Mouse (Mus musculus) heart, postnatal 14 days (tissue): ENCODE measurements around the gene Armh2. TPM values are rescaled to one million over a fixed set of nuclear protein-coding genes. Genes with fewer than 3 reads are reported as not detected.

Experiments used
- DNase-seq, 2 experiments: peaks; one replicate each; pipeline ENCODE4 v3.0.0; 2021 to 2022
- intact Hi-C: fragments of 180-260 bp; cut with DNase I; formaldehyde crosslinking; loops from one replicate; pipeline ENCODE4 v1.15.1; 2025
- long read RNA-seq, 2 experiments: library from polyadenylated mRNA; stranded (forward); transcript quantifications; one replicate each; pipeline ENCODE4 v2.0.0; 2021
- total RNA-seq, 2 experiments: library from RNA; stranded (reverse); gene quantifications; 2 replicates each; pipeline ENCODE4 v1.2.3; 2021

Armh2 gene
- not detected for total RNA-seq
- long read RNA-seq, experiment 1, result 0 reads
- long read RNA-seq, experiment 2, result 0 reads

DNA sequence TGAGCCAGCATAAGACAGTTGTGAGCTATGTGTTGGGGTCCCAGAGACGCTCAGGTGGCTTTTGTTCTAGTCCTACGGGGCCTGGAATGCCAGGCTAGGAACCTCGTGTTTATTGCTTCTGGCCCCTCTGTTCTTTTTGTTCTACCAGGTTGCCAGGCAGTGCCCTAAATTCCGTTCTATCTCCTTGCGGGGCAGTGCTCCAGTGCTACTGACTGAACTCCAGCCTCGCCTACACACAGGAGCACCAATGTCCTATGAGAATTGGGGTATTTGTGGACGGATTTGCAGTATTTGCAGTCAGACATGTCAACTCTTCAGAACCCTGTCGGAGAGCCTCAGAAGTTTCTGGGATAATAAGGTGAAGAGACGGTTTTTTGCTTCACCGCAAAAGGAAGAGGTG is at the start of gene Armh2:
Gene Armh2 (plus strand): TSS at position 205 of the 400 bp plus-strand sequence.
- intact Hi-C loops, result no loop called here
- DNase-seq, result no peak

DNA sequence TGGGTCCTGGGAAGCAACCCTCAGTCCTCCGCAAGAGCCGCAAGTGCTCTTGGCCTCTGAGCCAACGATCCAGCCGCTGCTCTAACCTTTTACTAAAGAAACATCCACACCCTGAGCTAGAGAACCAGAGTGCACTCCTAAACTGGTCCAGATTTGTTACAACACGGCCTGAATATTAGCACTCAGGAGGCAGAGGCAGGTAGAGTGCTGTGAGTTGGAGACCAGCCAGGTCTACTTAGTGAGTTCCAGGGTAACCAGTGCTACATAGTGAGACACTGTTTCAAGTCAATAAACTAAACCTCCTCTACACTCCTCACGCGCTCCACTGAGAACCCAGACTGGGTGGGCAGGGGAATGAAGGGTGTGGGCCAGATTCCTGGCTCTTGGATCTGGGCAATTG is 47.7 kb upstream of the Armh2 start:
- DNase-seq, result no peak
- intact Hi-C loops, result no loop called here

DNA sequence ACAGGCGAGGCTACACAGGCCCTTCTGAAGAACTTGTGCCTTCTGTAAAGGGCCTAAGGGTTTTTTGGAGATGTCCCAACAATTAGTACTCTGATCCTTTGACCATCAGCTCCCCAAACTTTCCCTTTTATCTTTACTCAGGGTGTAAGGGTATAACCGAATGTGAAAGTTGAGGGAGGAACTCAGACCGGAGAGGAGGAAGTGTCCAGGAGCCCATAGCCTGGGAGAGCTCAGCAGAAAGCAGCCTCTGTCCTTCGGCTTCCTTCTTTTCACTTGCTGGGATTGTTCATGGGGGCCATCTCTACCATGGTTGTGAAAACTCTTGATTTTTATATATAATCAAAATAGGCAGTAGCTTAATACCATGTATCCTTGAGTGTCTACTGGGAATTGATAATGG is 42.3 kb upstream of the Armh2 start:
- intact Hi-C loops, result no loop called here
- no peak for DNase-seq

DNA sequence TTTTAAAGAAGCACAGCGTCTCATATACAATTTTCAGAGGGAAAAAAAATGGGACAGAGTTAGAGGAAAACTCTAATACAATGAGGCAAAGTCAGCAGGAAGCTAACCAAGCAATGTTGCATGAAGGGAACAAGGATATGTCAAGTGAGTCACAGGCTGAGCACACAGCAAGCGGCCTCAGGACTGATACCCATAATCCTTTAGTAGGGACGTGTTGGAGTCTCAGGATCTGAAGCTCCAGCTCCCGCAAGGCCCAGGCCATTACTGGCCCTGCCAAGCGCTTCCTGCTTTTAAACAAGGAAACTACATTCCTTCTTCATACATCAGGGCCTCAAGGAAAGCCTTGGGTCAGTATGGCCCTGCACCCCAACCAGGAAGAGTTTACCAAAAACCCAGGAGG is 38.9 kb upstream of the Armh2 start:
- no peak for DNase-seq
- intact Hi-C loops, result no loop called here

DNA sequence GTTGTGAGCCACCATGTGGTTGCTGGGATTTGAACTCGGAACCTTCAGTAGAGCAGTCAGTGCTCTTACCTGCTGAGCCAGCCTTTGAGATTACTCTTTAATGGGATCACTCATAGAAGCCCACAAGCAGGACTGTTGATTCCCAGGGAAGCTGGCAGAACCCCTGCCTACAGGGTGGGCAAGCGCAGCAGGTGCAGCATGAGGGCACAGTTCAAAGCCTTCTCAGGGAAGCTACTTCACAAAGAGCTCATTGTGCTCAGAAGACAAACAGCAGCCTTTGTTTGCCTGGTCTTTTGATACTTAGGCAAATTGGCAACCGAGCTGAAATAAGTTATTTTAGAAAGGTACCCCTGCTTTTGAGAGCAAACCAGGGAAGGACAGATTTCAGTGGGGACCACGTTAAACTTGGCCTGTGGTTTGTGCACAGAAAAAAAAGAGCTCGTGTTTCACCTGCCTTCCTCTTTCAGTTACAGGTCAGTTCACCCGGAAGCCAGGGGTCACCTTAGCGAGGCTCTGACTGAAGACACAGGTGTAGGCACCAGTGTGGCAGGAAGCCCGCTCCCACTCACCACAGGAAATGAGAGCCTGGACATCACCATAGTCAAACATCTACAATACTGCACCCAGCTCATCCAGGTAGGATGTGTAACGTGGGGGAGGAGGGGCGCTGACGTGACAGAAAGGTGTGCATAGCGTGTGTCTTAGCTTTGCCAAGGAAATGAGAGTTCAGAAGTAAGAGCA is 31.2 kb upstream of the Armh2 start:
- intact Hi-C loops, result loop anchor here (5.0 kb wide), 1 partner anchor 67 kb away; no protein-coding TSS in a partner anchor
- no peak for DNase-seq

DNA sequence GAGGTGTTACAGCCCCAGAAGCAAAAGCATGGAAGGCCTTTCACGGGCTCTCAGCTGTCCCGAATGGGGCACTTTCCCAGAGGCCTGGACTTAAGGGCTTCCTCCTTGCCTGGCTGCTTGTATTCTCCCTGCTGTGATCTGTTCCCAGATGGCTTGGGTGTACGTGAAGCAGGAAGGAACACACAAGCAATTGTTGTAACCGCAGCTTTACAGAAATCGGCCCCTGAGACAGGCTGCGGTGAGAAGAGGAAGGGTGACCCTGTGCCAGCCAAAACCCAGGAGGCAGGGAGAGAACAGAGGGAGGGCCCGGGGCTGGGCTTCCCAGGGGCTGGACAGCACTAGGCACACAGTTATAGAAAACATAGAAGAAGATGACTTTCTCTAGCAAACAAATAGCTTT is 30.1 kb upstream of the Armh2 start:
- DNase-seq, result no peak
- intact Hi-C loops, result loop anchor here (5.0 kb wide), 1 partner anchor 66 kb away; no protein-coding TSS in a partner anchor

DNA sequence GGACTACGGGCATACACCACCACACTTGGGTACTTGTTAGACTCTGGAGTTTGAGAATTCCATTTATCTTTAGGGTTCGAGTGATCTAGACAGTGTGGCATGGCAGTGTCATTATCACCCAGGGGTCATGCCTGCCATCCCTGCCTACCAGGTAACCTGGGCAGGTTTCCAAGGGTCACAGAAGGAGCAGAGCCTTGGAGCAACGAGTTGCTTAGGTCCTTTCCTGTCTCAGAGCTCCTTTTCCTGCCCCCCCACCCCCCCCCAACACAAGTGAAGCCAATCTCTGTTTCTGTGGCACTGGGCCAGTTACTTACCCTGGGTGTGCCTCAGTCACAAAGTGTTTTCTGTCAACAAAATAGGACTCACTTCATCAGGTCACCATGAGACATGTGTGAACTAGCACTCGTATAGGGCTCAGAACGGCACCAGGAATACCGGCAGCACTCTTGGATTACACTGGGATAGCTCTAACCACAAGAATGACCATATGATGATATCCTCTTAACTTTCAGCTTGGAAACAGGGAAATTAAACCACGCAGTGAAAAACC is 28.4 kb upstream of the Armh2 start:
- intact Hi-C loops, result loop anchor here (2.0 to 5.0 kb wide), 2 partner anchors 65 to 230 kb away; no protein-coding TSS in a partner anchor
- peak in 1 of 2 experiments; percentile 11 for DNase-seq

DNA sequence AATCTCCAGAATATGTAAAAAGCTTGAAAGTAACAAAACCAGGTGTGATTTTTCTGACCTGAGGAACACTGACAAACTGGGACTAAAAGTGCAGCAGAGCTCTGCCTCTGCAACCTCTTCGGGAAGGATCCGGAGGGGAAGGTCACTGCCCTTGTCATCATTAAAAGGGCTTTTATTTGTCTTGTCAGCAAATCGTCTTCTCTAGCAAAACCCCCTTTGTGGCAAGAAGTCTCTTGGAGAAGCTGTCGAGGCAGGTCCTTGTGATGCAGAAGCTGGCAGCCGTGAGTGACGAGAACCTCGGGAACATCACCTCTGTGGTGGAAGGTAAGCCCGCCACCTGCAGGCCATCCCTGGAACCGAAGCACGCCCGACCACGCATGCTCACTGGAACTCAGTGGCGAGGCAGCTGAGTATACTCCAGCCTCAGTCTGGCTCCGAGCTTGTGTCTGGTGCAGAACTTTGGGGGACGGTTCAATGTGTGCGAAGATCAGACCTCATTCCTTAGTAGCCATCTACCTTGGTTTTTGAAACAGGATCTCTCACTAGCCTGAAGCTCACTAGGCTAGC is 27.5 kb upstream of the Armh2 start:
- intact Hi-C loops, result loop anchor here (2.0 to 5.0 kb wide), 2 partner anchors 64 to 231 kb away; no protein-coding TSS in a partner anchor
- DNase-seq, result peak; percentile 88 to 95

DNA sequence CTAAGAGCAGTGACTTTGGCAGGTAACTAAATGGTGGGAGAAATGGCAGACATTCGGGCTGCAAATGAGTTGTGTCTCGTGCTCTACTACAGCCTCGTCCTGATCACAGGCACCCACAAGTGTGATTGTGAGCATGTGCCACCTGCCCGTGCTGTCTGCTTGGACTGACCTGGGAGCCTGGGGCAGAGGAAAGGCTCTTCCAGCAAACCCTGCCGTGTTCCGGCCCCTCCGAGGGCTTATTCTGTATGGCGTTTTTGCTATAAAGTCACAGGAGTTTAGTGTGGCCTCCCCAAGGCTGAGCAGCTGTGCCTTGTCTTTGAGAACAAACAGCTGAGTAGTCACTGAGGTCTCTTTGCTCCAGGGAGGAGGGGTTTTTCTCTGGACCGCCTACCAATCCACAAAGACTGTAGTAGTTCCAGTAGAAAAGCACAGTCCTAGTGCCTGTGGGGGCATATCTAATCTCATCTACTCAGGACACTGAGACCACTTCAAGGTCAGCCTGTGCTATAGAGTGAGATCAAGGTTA is 26.6 kb upstream of the Armh2 start:
- intact Hi-C loops, result loop anchor here (5.0 kb wide), 1 partner anchor 63 kb away; no protein-coding TSS in a partner anchor
- no peak for DNase-seq

DNA sequence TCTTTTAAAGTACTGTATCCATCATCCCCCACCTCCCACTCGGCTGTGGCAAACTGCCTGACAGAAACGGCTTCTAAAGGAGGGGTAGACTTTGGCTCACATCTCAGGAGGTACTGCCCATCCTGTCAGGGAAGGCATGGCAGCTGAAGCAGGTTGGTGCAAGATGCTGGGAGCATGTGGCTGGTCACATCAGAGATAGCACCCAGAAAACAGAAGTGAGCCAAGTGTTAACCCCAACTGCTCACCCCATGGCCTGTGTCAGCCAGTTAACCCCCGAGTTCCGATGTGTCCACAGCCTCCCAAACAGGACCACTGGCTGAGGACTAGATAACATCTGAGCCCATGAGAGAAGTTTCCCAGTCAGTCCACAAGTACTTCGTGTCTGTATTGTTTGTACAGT is 25.4 kb upstream of the Armh2 start:
- DNase-seq, result no peak
- intact Hi-C loops, result no loop called here

DNA sequence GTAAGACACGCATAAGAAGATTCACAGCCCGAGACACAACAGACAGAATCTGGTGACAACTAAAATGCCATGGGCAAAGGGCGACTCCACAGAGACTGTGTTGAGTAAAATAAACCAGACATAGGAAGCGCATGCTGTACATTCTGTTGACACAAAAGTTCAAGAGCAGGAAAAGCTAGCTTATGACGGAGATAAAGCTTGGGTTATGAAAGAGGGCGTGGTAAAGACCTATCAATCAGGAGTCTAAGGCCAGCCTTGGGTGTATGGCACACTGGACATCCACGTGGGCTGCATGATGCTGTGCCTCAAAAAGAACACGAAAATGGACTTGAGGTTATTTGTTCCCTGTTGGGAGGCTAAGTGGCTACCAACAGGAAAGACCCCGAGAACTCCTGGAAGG is 24.6 kb upstream of the Armh2 start:
- intact Hi-C loops, result no loop called here
- DNase-seq, result no peak

DNA sequence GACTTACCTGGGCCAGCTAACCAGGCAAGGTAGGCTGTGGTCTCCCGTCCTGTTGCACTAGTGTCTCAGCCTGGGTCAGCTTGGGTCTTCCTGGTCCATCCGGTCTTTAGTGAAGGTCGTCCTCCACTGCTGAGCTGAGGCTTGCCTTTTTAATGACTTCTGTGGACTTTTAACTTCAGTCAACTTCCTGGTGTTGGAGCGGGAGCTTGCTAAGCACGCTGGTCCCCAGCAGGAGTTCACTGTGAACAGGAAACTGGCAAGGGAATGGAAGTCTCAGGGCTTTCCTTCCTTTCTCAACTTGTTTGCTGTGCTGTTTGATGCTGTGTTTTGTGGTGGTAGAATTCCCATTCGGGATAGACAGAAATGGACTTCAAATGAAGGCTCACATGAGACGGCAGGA is 23.4 kb upstream of the Armh2 start:
- intact Hi-C loops, result no loop called here
- no peak for DNase-seq

DNA sequence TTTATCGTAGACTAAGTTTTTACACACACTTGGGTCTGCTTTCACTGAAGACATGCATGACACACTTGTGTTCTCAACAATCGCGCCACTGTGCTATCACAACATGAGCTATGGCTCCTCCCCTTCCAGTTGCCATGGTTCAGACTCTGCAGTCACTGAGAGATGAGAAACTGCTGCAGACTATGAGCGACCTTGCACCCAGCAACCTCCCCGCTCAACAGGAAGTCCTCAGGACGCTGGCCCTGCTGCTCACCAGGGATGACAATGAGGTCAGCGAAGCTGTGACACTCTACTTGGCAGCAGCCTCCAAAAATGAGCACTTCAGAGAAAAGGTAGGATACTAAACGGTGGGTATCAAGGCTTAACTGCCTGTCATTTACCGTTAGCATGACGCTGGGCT is 19.5 kb upstream of the Armh2 start:
- intact Hi-C loops, result loop anchor here (5.0 kb wide), 1 partner anchor 41 kb away; the partner anchor contains the start of gene Gmnn
- no peak for DNase-seq

DNA sequence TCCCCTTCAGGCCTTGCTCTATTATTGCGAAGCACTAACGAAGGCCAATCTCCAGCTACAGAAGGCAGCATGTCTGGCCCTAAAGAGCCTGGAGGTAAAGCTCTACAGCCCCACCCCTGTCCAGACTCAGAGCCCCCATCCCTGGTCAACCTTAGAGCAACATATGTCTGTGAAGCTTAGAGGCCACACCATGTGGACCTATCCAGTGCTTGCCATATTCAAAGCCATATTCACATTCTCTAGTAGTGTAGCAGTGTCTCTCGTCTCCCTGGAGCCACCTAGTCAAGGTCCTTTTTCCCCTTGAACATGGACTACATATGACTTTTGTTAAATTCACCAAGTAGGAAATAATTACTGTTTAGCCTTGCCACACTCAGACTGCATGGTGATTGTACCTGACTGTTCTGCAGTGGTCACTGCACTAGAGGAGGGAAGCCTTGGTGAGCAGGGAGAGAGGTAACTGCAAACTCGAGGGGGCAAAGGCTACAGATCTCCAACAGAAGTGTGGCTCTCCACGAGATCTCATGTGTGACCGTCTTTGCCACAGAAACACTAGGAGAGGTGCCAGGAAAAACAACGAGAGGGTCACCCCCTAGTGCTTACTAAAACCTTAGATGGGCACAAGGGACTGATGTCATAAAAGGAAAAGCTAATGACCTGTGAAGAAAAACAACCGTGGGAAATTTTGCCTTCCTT is 17.2 kb upstream of the Armh2 start:
- DNase-seq, result no peak
- intact Hi-C loops, result loop anchor here (5.0 kb wide), 1 partner anchor 38 kb away; the partner anchor contains the start of gene Gmnn

DNA sequence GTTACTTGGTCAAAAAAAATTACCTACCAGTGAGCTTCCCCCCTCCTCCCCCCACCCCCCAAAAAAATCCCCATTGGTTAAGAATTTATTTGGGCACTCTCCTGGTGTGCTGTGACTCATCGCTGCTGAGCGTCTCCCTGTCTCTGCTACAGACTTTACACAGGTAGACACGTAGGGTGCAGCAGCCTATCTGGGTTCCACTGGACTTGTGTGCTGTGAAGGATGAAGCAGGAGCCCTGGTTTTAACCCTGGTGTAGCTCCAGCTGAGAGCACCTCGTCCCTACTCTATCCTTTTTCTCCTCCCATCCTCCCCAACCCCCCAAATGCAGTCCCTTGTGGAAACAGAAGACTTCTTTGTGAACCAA is 16.7 kb upstream of the Armh2 start:
- intact Hi-C loops, result loop anchor here (5.0 kb wide), 1 partner anchor 38 kb away; the partner anchor contains the start of gene Gmnn
- no peak for DNase-seq

DNA sequence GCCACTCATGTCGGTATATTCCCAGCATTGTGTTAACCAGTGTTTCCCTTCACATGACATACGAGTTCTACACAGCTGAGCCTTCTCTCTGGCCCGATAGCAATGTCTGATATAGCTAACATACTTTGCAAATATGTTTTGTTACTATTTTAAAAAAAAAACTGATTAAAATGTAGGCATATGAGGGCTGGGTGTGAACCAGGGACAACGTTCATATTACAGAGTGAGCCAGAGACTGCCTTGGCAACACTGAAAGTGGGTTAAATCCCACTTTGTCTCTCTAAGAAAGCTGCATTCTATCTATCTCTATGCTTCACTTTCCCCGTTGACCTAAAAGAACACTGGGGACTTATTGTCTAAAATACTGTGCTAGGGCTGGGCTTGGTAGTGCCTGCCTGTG is 11.9 kb upstream of the Armh2 start:
- no peak for DNase-seq

DNA sequence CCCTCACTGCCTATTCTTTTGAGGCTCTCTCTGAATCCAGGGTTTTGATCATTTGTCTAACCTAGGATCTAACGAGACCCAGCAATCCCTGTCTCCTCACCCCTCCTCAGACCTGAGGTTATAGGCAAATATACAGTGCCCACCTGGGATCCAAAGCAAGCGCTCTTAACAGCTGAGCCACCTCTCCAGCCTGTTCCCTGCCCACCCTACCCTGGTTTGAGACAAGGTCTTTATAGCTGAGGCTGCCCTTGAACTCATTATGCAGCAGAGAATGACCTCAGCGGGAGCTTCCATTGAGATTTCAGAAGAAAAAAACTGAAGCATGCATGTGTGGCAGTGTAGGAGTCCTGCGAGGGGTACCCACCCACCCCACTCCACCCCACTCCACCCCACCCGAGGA is 6.5 kb upstream of the Armh2 start:
- no peak for DNase-seq
- intact Hi-C loops, result no loop called here

More for the DNA sequence above, 11.9 kb upstream of the Armh2 start:
- intact Hi-C loops, result no loop called here

DNA sequence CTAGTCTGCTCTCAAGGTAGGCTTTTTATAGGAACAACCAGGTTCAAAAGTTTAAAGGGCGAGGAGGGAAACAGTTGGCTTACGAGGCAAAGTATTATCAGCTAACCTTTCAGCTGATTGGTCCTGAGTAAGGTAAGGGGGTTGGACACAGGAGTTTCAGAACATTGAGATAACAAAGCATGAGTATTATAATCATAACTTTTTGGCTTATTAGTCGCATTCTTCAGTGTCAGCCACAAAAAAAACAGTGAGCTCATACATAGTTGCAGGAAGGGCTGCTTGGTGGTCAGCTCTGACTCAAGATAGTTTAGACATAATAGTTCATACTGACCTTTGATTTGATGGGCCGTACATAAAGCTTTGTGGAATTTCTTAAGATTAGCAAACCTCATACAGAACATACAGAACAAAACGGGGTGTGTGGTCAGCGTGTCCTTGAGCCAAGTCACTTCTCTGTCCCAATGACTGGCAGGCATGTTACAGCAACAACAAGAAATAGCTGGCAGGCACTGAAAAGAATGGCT is 5.4 kb upstream of the Armh2 start:
- intact Hi-C loops, result no loop called here
- no peak for DNase-seq

DNA sequence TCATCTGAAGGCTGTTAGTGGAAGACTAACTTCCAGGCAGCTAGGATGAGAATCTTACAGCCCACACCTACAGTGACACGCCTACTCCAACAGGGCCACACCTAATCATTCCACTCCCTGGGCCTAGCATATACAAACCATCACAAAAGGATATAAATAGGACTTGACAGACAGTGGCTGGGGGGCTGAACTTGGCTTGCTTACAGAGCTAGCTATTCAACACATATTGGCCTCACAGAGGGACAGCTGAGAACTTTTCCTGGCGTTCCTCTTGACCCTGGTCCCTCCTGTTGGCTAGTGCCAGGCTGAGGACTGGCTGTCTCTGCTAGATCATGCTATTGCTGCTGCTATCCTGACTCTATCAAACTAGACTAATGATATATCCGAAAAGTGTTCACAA is 6.8 kb downstream of the Armh2 start:
- no peak for DNase-seq
- intact Hi-C loops, result no loop called here

DNA sequence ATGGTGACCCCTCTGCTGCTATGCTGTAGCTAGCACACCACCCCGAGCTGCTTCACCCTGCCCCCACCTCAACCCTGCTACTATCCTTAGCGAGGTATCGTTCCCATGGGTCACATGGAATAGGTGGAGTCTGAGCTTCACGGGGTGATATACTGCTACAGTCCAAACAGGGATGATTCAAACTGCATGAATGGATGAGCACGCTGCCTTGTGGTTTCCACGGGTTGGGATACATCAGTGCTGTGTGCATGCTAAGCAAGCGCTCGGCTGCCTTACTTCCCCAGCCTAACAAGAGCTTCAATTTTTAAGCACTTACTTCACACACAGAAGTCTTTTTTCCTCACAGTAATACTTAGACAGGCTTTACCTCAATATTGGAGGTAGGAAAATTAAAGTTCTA is 9.8 kb downstream of the Armh2 start:
- no peak for DNase-seq
- intact Hi-C loops, result no loop called here

DNA sequence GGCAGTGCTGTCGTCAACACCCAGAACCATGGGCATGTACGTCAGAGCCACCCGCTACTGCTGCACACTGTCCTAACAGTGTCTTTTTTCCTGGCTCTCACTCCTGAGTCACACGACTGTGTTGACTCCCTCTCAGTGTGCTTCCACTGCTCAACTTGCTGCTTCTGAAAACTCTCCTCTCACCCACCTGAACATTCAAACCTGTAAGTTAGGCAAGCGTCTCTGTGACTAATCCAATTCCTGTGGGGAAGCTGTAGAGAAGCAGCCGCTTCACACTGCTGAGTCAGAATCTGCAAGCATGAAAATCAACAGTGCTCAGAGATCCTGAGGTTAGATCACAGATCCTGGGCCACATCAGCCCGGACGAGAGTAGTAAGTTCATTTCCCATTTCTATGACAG is 10.4 kb downstream of the Armh2 start:
- intact Hi-C loops, result no loop called here
- DNase-seq, result no peak
